29 mouse cellular contexts compared by ENCODE assay signal in genomic region chr2:168312504-168312903, GRCm38 (mm10). TPM values are rescaled to one million over a fixed set of nuclear protein-coding genes. Genes with fewer than 3 reads are reported as not detected.
"Had no signal": no experiment of that assay in that cellular context is flagged by ENCODE, and none has a peak within 500 bp of the region (broad histone marks: within the 10 kb centered on the region; RNA-seq: fewer than 3 reads in every experiment).

No protein-coding gene starts in this region.

- H3K27ac ChIP-seq: heart, embryonic 10.5 days; hindbrain, embryonic 10.5 days; hindbrain, embryonic 12.5 days; hindbrain, embryonic 14.5 days; intestine, embryonic 15.5 days; kidney, postnatal 0 days; limb, embryonic 13.5 days; limb, embryonic 15.5 days; liver, embryonic 12.5 days; liver, embryonic 14.5 days had no signal

- H3K4me1 ChIP-seq: liver, embryonic 12.5 days had no signal

- H3K4me3 ChIP-seq: heart, embryonic 10.5 days; heart, embryonic 12.5 days; hindbrain, embryonic 10.5 days; hindbrain, embryonic 12.5 days; intestine, embryonic 15.5 days; limb, embryonic 13.5 days; limb, embryonic 15.5 days; liver, embryonic 12.5 days had no signal

- H3K36me3 ChIP-seq: heart, embryonic 10.5 days; heart, embryonic 12.5 days; hindbrain, embryonic 10.5 days; hindbrain, embryonic 12.5 days; intestine, embryonic 15.5 days; limb, embryonic 13.5 days; limb, embryonic 15.5 days; liver, embryonic 12.5 days had no signal

- H3K9me3 ChIP-seq: heart, embryonic 10.5 days; heart, embryonic 12.5 days; hindbrain, embryonic 10.5 days; hindbrain, embryonic 12.5 days; intestine, embryonic 15.5 days; limb, embryonic 13.5 days; limb, embryonic 15.5 days; liver, embryonic 12.5 days had no signal

- H3K9ac ChIP-seq: heart, embryonic 12.5 days; hindbrain, embryonic 12.5 days; hindbrain, embryonic 14.5 days; intestine, embryonic 15.5 days; limb, embryonic 13.5 days; limb, embryonic 15.5 days; liver, embryonic 12.5 days; liver, embryonic 14.5 days had no signal

- H3K4me2 ChIP-seq: heart, embryonic 12.5 days; hindbrain, embryonic 12.5 days; hindbrain, embryonic 14.5 days; intestine, embryonic 15.5 days; limb, embryonic 13.5 days; limb, embryonic 15.5 days; liver, embryonic 12.5 days had no signal

- DNase-seq: gastrocnemius, postnatal 14 days; gastrocnemius, postnatal 36 days; heart, adult 18-20 months; heart, postnatal 10 days; heart, postnatal 4 days; kidney, adult 18-20 months; kidney, adult 8-10 months; kidney, postnatal 14 days; kidney, postnatal 36 days; layer of hippocampus, adult 9-11 months; layer of hippocampus, postnatal 36 days; left cerebral cortex, postnatal 4 days had no signal

- H3K27me3 ChIP-seq: hindbrain, embryonic 12.5 days; intestine, embryonic 15.5 days; limb, embryonic 13.5 days; limb, embryonic 15.5 days had no signal

- ATAC-seq: hindbrain, embryonic 16.5 days; inflammation-experienced regulatory T-cells, adult 6 months; intestine, embryonic 15.5 days; intestine, postnatal 0 days; liver, embryonic 12.5 days had no signal

RNA-seq across cellular contexts. Expression of gene Kcng1, which starts 31.0 kb away (rescaled TPM):
- total RNA-seq: heart, adult 18-20 months; heart, adult 8-10 months; heart, postnatal 25 days; liver, adult 2 months had no signal
- polyA plus RNA-seq: inflammation-experienced regulatory T-cells, adult 6 months; liver, adult 2 months had no signal
